Mouse (Mus musculus) ES-Bruce4 (cell line): ENCODE results near the gene Wwc1.

Experiments
- CTCF ChIP-seq: IDR thresholded peaks from one replicate; pipeline ENCODE4 v1.8.1; 2011; ENCODE audit warnings: low read depth, low read length
- POLR2A ChIP-seq: IDR thresholded peaks from one replicate; pipeline ENCODE4 v1.8.1; 2011; ENCODE audit warnings: low read length; ENCODE audit not compliant: insufficient read depth

DNA sequence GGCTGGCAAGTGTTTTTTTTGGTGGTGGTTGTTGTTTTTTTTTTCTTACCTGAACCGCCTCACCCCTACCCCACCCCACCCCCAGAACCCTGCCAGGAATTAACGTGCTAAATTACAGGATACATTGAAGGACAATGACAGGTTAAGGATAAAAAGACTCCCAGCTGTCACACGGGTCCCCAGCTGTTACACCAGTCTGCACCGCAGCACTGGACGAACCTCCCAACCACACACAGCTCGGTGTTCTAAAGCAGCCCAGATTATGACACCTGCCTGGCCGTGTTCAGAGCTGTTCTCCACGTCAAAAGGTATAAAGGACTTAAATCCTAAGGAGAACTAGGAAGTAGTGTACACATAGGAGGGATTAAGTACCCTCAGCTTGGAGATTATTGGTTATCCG is 88.0 kb downstream of the Wwc1 start:
- TF ChIP-seq CTCF (no peak), POLR2A (no peak)
